Mouse (Mus musculus): ENCODE measurements around the gene 6430550D23Rik. TPM values are rescaled to one million over a fixed set of nuclear protein-coding genes. Genes with fewer than 3 reads are reported as not detected.
A peak's percentile ranks its signal among the peaks of the same experiment; 100 is the strongest.

Gene 6430550D23Rik
- 1.4 and 1.8 TPM in 2 replicates for polyA plus RNA-seq (2012; rRNA removed)

- under 1% methylated on average over 45 of the region's 45 CpGs for WGBS
- peak; percentile 98 for DNase-seq (ENCODE audit: low read depth, low spot score)
These were observed at the start of gene 6430550D23Rik, which contains the start of gene Ergic3 for GRCm38 (mm10) chr2:156007888-156008532. 6430550D23Rik (minus strand) TSS chr2:156007977. Ergic3 (plus strand) TSS chr2:156008045.

DNA sequence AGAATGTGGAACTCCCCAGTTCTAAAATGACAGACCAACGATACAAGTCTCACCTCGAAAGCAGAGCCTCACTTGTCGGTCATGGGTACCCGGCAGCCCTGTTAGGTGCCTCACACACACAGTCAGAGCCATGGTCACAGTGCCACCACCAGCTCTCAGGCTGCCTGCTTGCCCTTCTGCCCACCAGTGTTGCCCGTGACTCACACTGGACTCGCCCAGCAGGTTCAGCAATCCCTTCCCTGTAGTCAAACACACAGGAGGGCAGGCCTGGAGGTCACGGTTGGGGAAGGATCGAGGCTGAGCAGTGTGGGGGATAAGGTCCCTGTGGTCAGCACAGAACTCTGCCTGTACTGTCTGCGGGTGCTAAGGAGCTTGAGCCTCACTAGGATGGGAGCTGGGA lies 45.0 kb upstream of the 6430550D23Rik start, which contains the start of gene Fer1l4:
Gene Fer1l4, minus strand, starts transcription at position 132 of the 400 bp plus-strand sequence.
- no peak for DNase-seq (ENCODE audit: low read depth, low spot score)
- 55% methylated on average over 9 of the region's 9 CpGs for whole genome bisulfite sequencing

DNA sequence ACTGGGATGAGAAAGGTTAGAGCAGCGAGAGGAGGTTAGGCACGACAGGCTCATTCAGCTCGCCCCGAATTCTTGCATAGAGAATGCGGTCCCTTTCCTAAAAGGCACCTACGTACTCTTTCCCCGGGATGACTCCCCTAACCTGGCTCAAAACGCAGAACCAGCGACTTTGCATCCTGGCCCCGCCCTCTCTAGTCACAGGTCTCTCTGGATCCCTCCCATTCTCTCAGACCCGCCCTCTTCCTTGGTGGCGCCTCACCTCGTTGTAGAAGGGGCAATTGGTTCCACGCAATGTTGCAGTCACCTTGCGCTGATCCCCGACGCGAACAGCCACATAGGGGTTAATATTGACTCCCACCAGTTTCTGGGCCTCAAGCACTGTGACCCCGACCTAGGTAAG lies 40.2 kb upstream of the 6430550D23Rik start:
- no peak for DNase-seq (ENCODE audit: low read depth, low spot score)
- WGBS, result 5% methylated on average over 19 of the region's 19 CpGs

DNA sequence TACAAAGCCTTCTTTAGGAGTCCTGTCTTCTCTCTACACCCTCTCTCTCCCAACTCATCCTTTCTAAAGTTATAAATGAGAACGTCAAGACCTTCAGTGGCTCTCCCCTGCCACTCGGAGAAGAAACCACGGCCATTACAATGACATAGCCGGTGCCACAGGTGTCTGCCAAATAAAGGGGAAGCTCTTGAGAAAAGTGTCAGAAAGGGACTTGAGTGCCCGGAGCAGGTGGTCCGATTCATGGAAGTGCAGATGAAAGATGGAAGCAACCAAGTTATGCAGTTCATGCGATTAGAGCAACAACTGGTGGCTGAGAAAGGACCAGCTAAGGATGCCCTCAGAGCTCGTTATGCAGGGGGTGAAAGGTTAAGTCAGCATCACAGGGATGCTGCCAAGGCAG lies 35.1 kb upstream of the 6430550D23Rik start:
- WGBS, result 81% methylated on average over 8 of the region's 8 CpGs
- no peak for DNase-seq (ENCODE audit: low read depth, low spot score)

DNA sequence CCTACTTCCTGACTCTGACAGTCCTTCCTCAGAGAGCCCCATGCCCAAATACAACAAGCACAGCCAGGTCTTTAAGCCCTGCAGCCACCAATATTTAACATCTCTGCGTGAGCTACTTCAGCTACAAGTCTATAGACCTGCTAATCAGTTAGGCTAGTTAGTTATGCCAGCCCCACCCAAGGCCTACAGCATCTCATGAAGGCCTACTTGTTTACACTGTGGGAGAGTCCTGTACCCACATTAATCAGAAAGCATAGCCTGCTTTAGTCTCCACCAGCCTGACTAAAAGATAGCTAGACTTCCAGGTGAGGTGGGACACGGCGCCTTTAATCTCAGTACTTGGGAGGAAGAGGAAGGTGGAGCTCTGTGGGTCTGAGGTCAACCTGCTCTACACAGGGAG lies 31.6 kb upstream of the 6430550D23Rik start:
- WGBS, result 54% methylated on average over 3 of the region's 3 CpGs
- DNase-seq (ENCODE audit: low read depth, low spot score), result no peak

DNA sequence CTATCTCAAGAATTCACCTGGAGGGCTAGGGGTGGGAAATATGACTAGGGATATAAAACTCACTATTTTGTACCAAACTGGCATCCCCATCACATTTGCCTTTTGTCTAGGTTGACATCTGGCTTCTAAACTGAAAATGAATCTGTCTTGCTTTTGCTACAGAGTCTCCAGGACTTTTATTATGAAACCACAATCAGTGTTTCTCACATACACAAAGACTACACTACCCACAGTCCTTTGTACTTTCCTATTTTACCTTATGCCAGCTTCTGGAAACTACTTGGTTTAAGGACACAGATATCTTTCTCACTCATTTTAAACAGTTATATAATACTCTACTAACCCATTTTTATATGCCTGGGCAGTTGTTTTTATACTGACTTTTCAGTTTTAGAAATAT lies 17.7 kb upstream of the 6430550D23Rik start:
- DNase-seq (ENCODE audit: low read depth, low spot score), result no peak

DNA sequence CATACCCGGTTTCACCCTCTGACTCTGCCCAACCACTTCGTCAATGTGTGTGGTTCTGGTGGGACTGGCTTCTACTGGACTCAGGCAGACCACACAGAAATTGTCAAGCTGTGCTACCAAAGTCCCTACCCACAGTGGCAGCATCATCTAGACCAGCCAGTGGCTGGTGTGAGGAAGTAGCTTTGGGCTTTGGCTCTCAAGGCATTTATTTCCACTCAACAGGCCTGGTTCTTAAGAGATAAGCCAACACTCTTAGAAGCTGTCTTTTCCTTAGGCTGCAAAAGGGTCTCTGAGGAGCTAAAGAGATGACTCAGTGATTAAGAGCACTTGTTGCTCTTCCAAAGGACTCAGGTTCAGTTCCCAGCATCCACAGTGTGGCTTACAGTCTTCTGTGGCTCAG lies 14.0 kb upstream of the 6430550D23Rik start:
- no peak for DNase-seq (ENCODE audit: low read depth, low spot score)
- 66% methylated on average over 2 of the region's 2 CpGs for WGBS

GRCm38 (mm10) chr2:156021219-156021618 lies 13.4 kb upstream of the 6430550D23Rik start:
- 86% methylated on average over 8 of the region's 8 CpGs for WGBS
- no peak for DNase-seq (ENCODE audit: low read depth, low spot score)

- 66% methylated on average over 3 of the region's 3 CpGs for WGBS
- no peak for DNase-seq (ENCODE audit: low read depth, low spot score)
These were observed 10.3 kb upstream of the 6430550D23Rik start for GRCm38 (mm10) chr2:156018106-156018505.

GRCm38 (mm10) chr2:156005393-156005792 lies 2.4 kb downstream of the 6430550D23Rik start:
- DNase-seq (ENCODE audit: low read depth, low spot score), result no peak
- 88% methylated on average over 4 of the region's 4 CpGs for WGBS

GRCm38 (mm10) chr2:155991863-155992321 lies 15.9 kb downstream of the 6430550D23Rik start:
- DNase-seq (ENCODE audit: low read depth, low spot score), result peak; percentile 37
- WGBS, result 37% methylated on average over 14 of the region's 14 CpGs

- WGBS, result 93% methylated on average over 10 of the region's 10 CpGs
- no peak for DNase-seq (ENCODE audit: low read depth, low spot score)
These were observed 16.6 kb downstream of the 6430550D23Rik start for GRCm38 (mm10) chr2:155991151-155991550.

DNA sequence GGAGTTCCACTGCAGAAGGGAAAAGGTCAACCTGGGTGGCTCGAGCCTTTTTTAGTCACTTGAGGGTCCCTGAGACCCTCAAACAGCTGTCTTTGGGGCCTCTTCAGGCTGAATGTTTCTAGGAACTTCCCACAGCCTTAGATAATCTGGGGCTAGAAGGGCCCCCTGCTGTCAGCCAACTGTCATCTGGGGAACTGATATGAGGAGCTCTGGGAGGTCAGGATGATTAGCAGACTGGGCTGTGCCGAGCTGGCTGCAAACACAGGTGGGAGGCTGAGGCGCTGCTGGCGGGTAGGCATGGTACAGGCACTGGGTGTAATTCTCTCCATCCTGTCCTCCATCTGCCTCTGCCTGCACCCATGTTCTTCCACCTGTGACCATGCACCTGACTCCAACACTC lies 18.7 kb downstream of the 6430550D23Rik start:
- 82% methylated on average over 4 of the region's 4 CpGs for WGBS
- no peak for DNase-seq (ENCODE audit: low read depth, low spot score)

DNA sequence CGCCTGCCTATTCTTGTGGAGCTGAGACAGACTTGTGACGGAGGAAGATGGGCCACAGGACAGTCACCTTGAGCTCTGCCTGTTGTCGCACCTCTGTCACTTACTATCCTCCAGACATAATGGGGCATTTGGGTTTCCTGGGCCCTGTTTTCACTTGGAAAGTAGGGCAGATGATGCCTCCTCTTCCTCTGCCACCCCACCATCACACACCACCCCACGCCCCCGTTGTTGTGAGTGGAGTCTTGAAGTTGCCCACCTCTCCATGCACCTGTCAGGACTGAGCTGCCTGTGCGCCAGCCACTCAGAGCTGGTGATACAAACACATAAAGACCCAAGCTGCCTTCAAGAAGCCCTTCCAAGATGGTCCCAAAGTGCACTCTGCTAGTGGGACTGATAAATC lies 20.6 kb downstream of the 6430550D23Rik start:
- DNase-seq (ENCODE audit: low read depth, low spot score), result no peak
- WGBS, result 97% methylated on average over 6 of the region's 6 CpGs

DNA sequence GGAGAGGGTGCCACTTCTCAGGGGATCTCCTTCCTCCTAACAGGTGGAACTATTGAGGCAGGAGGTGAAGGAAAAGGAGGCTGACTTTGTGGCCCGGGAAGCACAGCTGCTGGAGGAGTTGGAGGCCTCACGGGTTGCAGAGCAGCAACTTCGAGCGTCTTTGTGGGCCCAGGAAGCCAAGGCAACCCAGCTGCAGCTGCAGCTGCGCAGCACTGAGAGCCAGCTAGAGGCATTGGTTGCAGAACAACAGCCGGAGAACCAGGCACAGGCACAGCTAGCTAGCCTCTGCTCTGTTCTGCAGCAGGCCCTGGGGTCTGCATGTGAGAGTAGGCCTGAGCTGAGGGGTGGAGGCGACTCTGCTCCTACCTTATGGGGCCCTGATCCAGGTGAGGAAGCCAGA lies 22.0 kb downstream of the 6430550D23Rik start:
- 89% methylated on average over 7 of the region's 7 CpGs for WGBS
- no peak for DNase-seq (ENCODE audit: low read depth, low spot score)

- 72% methylated on average over 5 of the region's 5 CpGs for WGBS
- DNase-seq (ENCODE audit: low read depth, low spot score), result no peak
These were observed 28.3 kb downstream of the 6430550D23Rik start for GRCm38 (mm10) chr2:155979328-155979991.

DNA sequence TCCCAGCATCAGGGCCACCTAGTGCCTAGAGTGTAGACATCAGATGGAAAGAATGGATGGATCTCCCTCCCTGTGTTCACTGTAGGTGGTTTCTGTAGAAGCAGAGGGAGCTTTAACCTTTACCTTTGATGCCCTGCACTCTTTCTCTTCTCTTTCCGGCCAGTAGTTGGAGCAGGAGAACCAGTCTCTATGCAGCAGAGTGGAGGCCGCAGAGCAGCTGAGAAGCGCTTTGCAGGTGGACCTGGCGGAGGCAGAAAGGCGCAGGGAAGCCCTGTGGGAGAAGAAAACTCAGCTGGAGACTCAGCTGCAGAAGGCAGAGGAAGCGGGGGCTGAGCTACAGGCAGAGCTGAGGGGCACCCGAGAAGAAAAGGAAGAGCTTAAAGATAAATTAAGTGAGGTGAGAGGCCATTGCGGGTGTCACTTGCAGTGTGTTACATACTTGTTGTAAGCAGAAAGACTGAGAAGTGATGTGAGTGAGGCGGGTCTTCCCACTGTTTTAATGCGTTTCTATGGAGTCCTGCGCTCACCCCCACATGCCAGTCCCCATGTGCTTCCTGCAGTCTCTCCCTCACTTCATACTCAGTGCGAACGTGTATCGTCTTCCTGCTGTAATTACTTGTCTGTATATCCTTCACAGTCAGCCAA lies 33.6 kb downstream of the 6430550D23Rik start:
- WGBS, result 85% methylated on average over 14 of the region's 14 CpGs
- no peak for DNase-seq (ENCODE audit: low read depth, low spot score)

DNA sequence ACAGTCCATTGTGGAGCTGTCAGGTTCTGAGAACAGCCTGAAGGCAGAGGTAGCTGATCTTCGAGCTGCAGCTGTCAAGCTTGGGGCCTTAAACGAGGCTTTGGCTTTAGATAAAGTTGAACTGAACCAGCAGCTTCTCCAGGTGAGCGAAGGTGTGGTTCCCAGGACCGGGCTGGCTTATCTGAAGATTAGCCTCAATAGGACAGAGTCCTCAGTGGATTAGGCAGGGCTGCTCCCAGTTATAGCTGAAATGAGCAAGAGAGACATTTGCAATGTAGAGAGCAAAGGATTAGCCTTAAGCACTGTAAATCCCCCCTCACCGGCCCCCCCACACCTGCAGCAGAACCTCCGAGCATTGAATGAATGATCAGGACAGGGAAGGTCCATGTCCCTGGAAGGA lies 34.4 kb downstream of the 6430550D23Rik start:
- no peak for DNase-seq (ENCODE audit: low read depth, low spot score)
- WGBS, result 74% methylated on average over 6 of the region's 6 CpGs

GRCm38 (mm10) chr2:155962991-155963390 lies 44.8 kb downstream of the 6430550D23Rik start:
- 47% methylated on average over 1 of the region's 1 CpGs for WGBS
- DNase-seq (ENCODE audit: low read depth, low spot score), result no peak

GRCm38 (mm10) chr2:155961862-155962261 lies 45.9 kb downstream of the 6430550D23Rik start:
- DNase-seq (ENCODE audit: low read depth, low spot score), result no peak
- 89% methylated on average over 10 of the region's 10 CpGs for WGBS

GRCm38 (mm10) chr2:155959981-155960380 lies 47.8 kb downstream of the 6430550D23Rik start:
- WGBS, result 81% methylated on average over 5 of the region's 5 CpGs
- no peak for DNase-seq (ENCODE audit: low read depth, low spot score)

All from large intestine, adult 2 months (tissue).